Mouse (Mus musculus): Measurements from ENCODE around the gene Ebf3. TPM values are rescaled to one million over a fixed set of nuclear protein-coding genes. Genes with fewer than 3 reads are reported as not detected.

Gene Ebf3
- polyA plus RNA-seq, 1 experiment from 2014 or later, result 0.80 TPM

- Histone ChIP-seq H3K9me3 (no peaks in the 10 kb centered on the region), H3K27ac (replicated peaks) (no peak overlapping the region), H3K4me1 (peaks cover 11% of the 10 kb centered on the region; the same call in 1 of the 2 replicates), H3K9ac (replicated peaks) (no peak overlapping the region), H3K27me3 (no peaks in the 10 kb centered on the region), H3K4me2 (replicated peaks) (no peak overlapping the region), H3K4me3 (no peak overlapping the region), H3K36me3 (no peaks in the 10 kb centered on the region)
- ATAC-seq (replicated peaks), result no peak
- WGBS, result 89% methylated on average over 2 of the region's 2 CpGs
Measured at GRCm38 (mm10) chr7:137151854-137152253, 162.4 kb downstream of the Ebf3 start.

GRCm38 (mm10) chr7:137147101-137147500, 167.1 kb downstream of the Ebf3 start:
- no peaks in the 10 kb centered on the region for H3K27me3 ChIP-seq
- ATAC-seq (replicated peaks), result no peak
- H3K4me3 ChIP-seq, result no peak overlapping the region
- H3K36me3 ChIP-seq, result no peaks in the 10 kb centered on the region
- H3K27ac ChIP-seq (replicated peaks), result no peak overlapping the region
- no peaks in the 10 kb centered on the region for H3K9me3 ChIP-seq
- no peak overlapping the region for H3K9ac ChIP-seq (replicated peaks)
- peaks cover 12% of the 10 kb centered on the region; the same call in 1 of the 2 replicates for H3K4me1 ChIP-seq
- WGBS, result 35% methylated on average over 12 of the region's 12 CpGs
- no peak overlapping the region for H3K4me2 ChIP-seq (replicated peaks)

Other genes with a start within 250 kb of the Ebf3 start
- 9.8 and 11.6 TPM in 2 replicates for gene 9430038I01Rik, start 96.3 kb upstream of the Ebf3 start, polyA plus RNA-seq (2015; fragmentation: Nextera tagmentation; extraction: Ambion mirVana)
- gene Glrx3, start 123.2 kb upstream of the Ebf3 start, polyA plus RNA-seq (2015; fragmentation: Nextera tagmentation; extraction: Ambion mirVana), result 259 and 261 TPM in 2 replicates